Mouse (Mus musculus) kidney, embryonic 14.5 days (tissue): Measurements from ENCODE around the gene Gm44790. TPM values are rescaled to one million over a fixed set of nuclear protein-coding genes. Genes with fewer than 3 reads are reported as not detected.
A peak's percentile ranks its signal among the peaks of the same experiment; 100 is the strongest.

Source experiments
- ATAC-seq: fragments of 200-750 bp; cut with Nextera tagmentation; 2 replicates; pipeline ENCODE4 v1.8.0; 2017; ENCODE audit warnings: moderate number of reproducible peaks, mild to moderate bottlenecking, moderate TSS enrichment, moderate library complexity; ENCODE audit not compliant: low FRiP score, low TSS enrichment
- H3K27ac ChIP-seq: fragments of 300-500 bp; sonication (generic); 2 replicates; pipeline ENCODE4 v1.5.1; 2014; ENCODE audit warnings: low read depth, mild to moderate bottlenecking, low read length, moderate library complexity, mixed read lengths
- H3K27me3 ChIP-seq: fragments of 300-500 bp; sonication (generic); 2 replicates; pipeline ENCODE4 v1.6.1; 2014; ENCODE audit warnings: mild to moderate bottlenecking, low read length; ENCODE audit not compliant: control insufficient read depth, insufficient read depth
- H3K36me3 ChIP-seq: fragments of 300-500 bp; sonication (generic); 2 replicates; pipeline ENCODE4 v1.6.1; 2014; ENCODE audit warnings: low read length, mixed read lengths; ENCODE audit not compliant: control insufficient read depth, insufficient read depth
- H3K4me1 ChIP-seq: fragments of 300-500 bp; sonication (generic); 2 replicates; pipeline ENCODE4 v1.6.1; 2014; ENCODE audit warnings: low read length, mixed read lengths; ENCODE audit not compliant: control insufficient read depth, insufficient read depth
- H3K4me2 ChIP-seq: fragments of 300-500 bp; sonication (generic); replicated peaks from 2 replicates; pipeline ENCODE4 v1.6.1; 2014; ENCODE audit warnings: low read depth, mild to moderate bottlenecking, low read length
- H3K4me3 ChIP-seq: fragments of 300-500 bp; sonication (generic); 2 replicates; pipeline ENCODE4 v1.5.1; 2014; ENCODE audit warnings: mild to moderate bottlenecking, low read length
- H3K9ac ChIP-seq: fragments of 300-500 bp; sonication (generic); 2 replicates; pipeline ENCODE4 v1.6.1; 2014; ENCODE audit warnings: low read depth, mild to moderate bottlenecking, low read length, moderate library complexity
- H3K9me3 ChIP-seq: fragments of 300-500 bp; sonication (generic); 2 replicates; pipeline ENCODE4 v1.6.1; 2016; ENCODE audit warnings: low read length; ENCODE audit not compliant: control insufficient read depth
- WGBS: fragments of 180-500 bp; shearing (Covaris S2); extraction: QIAGEN DNeasy Blood & Tissue Kit; methylation state at CpG from one replicate; pipeline ENCODE4 v1.1.7; 2014; 5-methylcytosine and 5-hydroxymethylcytosine counted together
- polyA plus RNA-seq: library from polyadenylated mRNA; unstranded; fragments of >200 nt; fragmentation: Nextera tagmentation; extraction: Ambion mirVana; gene quantifications from 2 replicates; pipeline ENCODE4 v1.2.1, GENCODE M21; 2014

Gene Gm44790
- polyA plus RNA-seq, 1 experiment from 2014 or later = not detected

DNA sequence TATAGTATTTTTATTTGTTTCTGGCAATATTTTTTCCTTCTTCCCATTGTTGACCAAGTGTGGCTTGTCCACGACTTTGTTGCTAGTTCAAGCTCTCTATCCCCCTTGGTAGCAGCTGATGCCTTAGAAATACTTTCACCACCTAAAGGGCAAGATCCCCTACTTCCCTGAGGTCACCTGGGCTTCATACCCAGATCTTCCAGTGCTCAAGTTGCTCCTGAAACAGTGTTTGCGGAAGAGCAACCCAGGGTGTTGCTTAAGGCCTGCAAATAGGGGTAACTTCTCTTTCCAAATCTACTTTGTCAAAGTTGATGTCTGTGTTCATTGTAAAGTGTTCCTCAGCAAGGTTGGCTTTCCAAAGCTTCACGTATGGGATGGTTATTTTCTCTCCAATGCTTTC is 7.2 kb upstream of the Gm44790 start:
- Histone ChIP-seq H3K9ac (no peak overlapping the region), H3K9me3 (no peaks in the 10 kb centered on the region), H3K27ac (no peak overlapping the region), H3K4me1 (no peaks in the 10 kb centered on the region), H3K4me3 (no peak overlapping the region), H3K36me3 (peaks cover 78% of the 10 kb centered on the region), H3K27me3 (no peaks in the 10 kb centered on the region), H3K4me2 (no peak overlapping the region)
- no peak for ATAC-seq
- WGBS = 91% methylated on average over 3 of the region's 3 CpGs

GRCm38 (mm10) chr6:86420491-86420890 is 6.0 kb upstream of the Gm44790 start:
- ATAC-seq = no peak
- Histone ChIP-seq H3K4me3 (no peak overlapping the region), H3K27me3 (no peaks in the 10 kb centered on the region), H3K9me3 (no peaks in the 10 kb centered on the region), H3K27ac (no peak overlapping the region), H3K4me2 (no peak overlapping the region), H3K4me1 (no peaks in the 10 kb centered on the region), H3K9ac (no peak overlapping the region), H3K36me3 (peaks cover 81% of the 10 kb centered on the region)
- WGBS = 83% methylated on average over 6 of the region's 6 CpGs

GRCm38 (mm10) chr6:86431531-86431930 is 5.1 kb downstream of the Gm44790 start:
- peaks cover 94% of the 10 kb centered on the region for H3K36me3 ChIP-seq
- H3K9ac ChIP-seq = no peak overlapping the region
- WGBS = 99% methylated on average over 3 of the region's 3 CpGs
- no peak overlapping the region for H3K27ac ChIP-seq
- no peak overlapping the region for H3K4me3 ChIP-seq
- no peaks in the 10 kb centered on the region for H3K27me3 ChIP-seq
- no peaks in the 10 kb centered on the region for H3K4me1 ChIP-seq
- H3K9me3 ChIP-seq = no peaks in the 10 kb centered on the region
- H3K4me2 ChIP-seq = no peak overlapping the region
- no peak for ATAC-seq

DNA sequence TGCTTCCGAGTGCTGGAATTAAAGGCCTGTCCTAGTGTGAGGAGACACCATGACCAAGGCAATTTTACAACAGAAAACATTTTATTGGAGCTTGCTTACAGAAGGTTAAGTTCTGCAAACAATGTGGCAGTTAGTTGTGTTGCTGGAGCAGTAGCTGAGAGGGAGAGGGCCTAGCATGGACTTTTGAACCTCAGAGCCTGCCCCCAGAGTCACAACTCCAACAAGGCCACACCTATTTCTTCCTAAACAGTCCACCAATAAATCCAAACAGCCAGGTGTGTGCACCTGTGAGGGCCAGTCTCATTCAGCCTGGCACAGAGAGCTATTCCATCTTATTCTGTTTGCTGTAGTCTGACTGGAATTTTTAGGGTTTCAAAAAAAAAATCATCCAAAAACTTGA is 7.2 kb downstream of the Gm44790 start:
- Histone ChIP-seq H3K4me2 (no peak overlapping the region), H3K4me3 (no peak overlapping the region), H3K27ac (no peak overlapping the region), H3K9ac (no peak overlapping the region), H3K27me3 (no peaks in the 10 kb centered on the region), H3K36me3 (peaks cover 76% of the 10 kb centered on the region), H3K4me1 (no peaks in the 10 kb centered on the region), H3K9me3 (no peaks in the 10 kb centered on the region)
- WGBS = 100% methylated on average over 1 of the region's 1 CpGs
- ATAC-seq = no peak

DNA sequence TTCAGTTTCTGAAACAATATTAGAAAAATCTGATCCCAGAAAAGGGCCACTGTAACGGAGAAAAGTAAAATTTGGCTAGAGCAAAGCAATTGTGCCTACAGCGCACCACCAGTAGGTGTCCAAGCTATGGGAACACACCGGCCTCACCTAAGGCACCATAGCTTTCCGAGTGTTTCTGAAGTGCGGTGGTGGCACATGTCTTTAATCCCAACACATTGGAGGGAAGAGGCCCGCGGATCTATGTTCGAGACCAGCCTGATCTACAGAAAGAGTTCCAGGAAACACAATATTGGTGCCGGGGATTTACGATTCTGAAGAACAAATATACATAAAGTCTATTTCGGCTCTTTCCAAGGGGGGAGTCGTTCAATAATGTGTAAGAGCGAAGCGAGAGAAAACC is 11.3 kb downstream of the Gm44790 start:
- 1% methylated on average over 14 of the region's 14 CpGs for WGBS
- peak; percentile 72 for ATAC-seq
- peaks cover 40% of the 10 kb centered on the region for H3K36me3 ChIP-seq

GRCm38 (mm10) chr6:86438272-86439118 is 12.0 kb downstream of the Gm44790 start, which contains the start of gene C87436:
C87436 (plus strand) TSS chr6:86438374.
- Histone ChIP-seq H3K4me3 (peak within 1 kb of the TSS; percentile 86), H3K36me3 (peaks cover 36% of the 10 kb centered on the region), H3K4me2 (peak within 1 kb of the TSS; percentile 65), H3K27ac (peak within 1 kb of the TSS; percentile 95), H3K27me3 (no peaks in the 10 kb centered on the region), H3K4me1 (peaks cover 4% of the 10 kb centered on the region; the same call in 1 of the 2 replicates), H3K9me3 (no peaks in the 10 kb centered on the region), H3K9ac (peak within 1 kb of the TSS; percentile 83)
- ATAC-seq = peak; percentile 94
- under 1% methylated on average over 59 of the region's 59 CpGs for WGBS

More for the DNA sequence above, 11.3 kb downstream of the Gm44790 start:
- Histone ChIP-seq H3K9ac (peak overlapping the region; percentile 83), H3K9me3 (no peaks in the 10 kb centered on the region), H3K4me3 (peak overlapping the region; percentile 86), H3K27ac (peak overlapping the region; percentile 95), H3K4me1 (peaks cover 4% of the 10 kb centered on the region; the same call in 1 of the 2 replicates), H3K4me2 (peak overlapping the region; percentile 65), H3K27me3 (no peaks in the 10 kb centered on the region)

DNA sequence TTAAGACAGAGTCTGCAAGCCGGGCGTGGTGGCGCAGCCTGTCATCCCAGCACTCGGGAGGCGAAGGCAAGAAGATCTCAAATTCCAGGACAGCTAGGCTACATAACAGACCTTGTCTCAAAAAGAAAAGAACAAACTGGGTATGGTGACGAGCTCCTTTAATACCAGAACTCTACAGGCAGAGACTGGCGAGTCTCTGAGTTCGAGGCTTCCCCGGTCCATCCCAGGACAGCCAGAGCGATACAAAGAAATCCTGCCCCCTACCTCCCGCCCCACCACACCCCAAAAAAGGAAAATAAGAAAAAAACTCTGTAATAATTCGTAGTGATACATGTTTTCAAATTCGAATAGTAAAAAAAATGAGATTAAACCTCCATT is 12.7 kb downstream of the Gm44790 start:
- peak; percentile 2; the same call in 1 of the 2 replicates for ATAC-seq
- 4% methylated on average over 13 of the region's 13 CpGs for WGBS
- peaks cover 37% of the 10 kb centered on the region for H3K36me3 ChIP-seq

GRCm38 (mm10) chr6:86439531-86439930 is 13.1 kb downstream of the Gm44790 start:
- peak overlapping the region; percentile 60 for H3K4me2 ChIP-seq
- H3K4me1 ChIP-seq = peaks cover 4% of the 10 kb centered on the region; the same call in 1 of the 2 replicates
- H3K9me3 ChIP-seq = no peaks in the 10 kb centered on the region
- H3K4me3 ChIP-seq = peak overlapping the region; percentile 86
- peaks cover 37% of the 10 kb centered on the region for H3K36me3 ChIP-seq
- H3K9ac ChIP-seq = peak overlapping the region; percentile 83
- H3K27me3 ChIP-seq = no peaks in the 10 kb centered on the region
- no peak overlapping the region for H3K27ac ChIP-seq
- 93% methylated on average over 1 of the region's 1 CpGs for WGBS
- no peak for ATAC-seq

More for the DNA sequence above, 12.7 kb downstream of the Gm44790 start:
- Histone ChIP-seq H3K4me2 (peak overlapping the region; percentile 60), H3K27me3 (no peaks in the 10 kb centered on the region), H3K4me3 (peak overlapping the region; percentile 86), H3K27ac (peak overlapping the region; percentile 95), H3K9ac (peak overlapping the region; percentile 83), H3K4me1 (peaks cover 4% of the 10 kb centered on the region; the same call in 1 of the 2 replicates), H3K9me3 (no peaks in the 10 kb centered on the region)

- ATAC-seq = no peak
- no peak overlapping the region for H3K4me2 ChIP-seq
- no peaks in the 10 kb centered on the region for H3K27me3 ChIP-seq
- H3K27ac ChIP-seq = no peak overlapping the region
- no peak overlapping the region for H3K9ac ChIP-seq
- peaks cover 4% of the 10 kb centered on the region; the same call in 1 of the 2 replicates for H3K4me1 ChIP-seq
- no peaks in the 10 kb centered on the region for H3K9me3 ChIP-seq
- WGBS = 97% methylated on average over 10 of the region's 10 CpGs
- H3K36me3 ChIP-seq = peaks cover 26% of the 10 kb centered on the region
- H3K4me3 ChIP-seq = no peak overlapping the region
Observed at GRCm38 (mm10) chr6:86441571-86441970, 15.1 kb downstream of the Gm44790 start.
